Mouse (Mus musculus): Measurements from ENCODE around the gene Amz2. TPM values are rescaled to one million over a fixed set of nuclear protein-coding genes. Genes with fewer than 3 reads are reported as not detected.
A peak's percentile ranks its signal among the peaks of the same experiment; 100 is the strongest.

Amz2 gene
- polyA plus RNA-seq, 1 experiment from 2014 or later: 32.5 TPM

DNA sequence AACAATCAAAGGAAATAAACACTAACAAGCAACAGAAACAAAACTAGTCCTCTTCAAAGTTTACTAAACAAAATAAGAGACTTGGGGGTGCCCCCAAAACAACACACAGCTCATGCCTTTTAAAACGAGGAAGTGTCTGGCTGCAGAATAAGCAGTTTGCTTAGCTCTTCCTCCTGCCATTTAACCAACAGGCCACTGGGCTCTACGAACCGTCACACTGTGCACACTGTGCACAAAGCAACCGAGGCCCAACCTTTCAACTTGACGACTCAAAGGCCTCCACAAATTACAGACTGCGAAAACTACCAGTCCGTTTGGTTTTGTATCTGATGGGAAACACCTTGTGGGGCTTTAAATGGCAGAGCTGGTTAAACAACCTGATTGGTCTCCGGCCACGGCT lies 44.4 kb downstream of the Amz2 start:
- no peaks in the 10 kb centered on the region for H3K36me3 ChIP-seq
- H3K4me2 ChIP-seq: no peak overlapping the region
- H3K27ac ChIP-seq (ENCODE audit: poor library complexity, severe bottlenecking): no peak overlapping the region
- H3K27me3 ChIP-seq (replicated peaks): no peaks in the 10 kb centered on the region
- H3K9me3 ChIP-seq (replicated peaks): no peaks in the 10 kb centered on the region
- H3K4me1 ChIP-seq (replicated peaks): peaks cover 13% of the 10 kb centered on the region
- no peak overlapping the region for H3K9ac ChIP-seq
- H3K4me3 ChIP-seq: no peak overlapping the region
- no peak for ATAC-seq (ENCODE audit: insufficient number of reproducible peaks, low FRiP score)
- 68% methylated on average over 9 of the region's 9 CpGs for WGBS

DNA sequence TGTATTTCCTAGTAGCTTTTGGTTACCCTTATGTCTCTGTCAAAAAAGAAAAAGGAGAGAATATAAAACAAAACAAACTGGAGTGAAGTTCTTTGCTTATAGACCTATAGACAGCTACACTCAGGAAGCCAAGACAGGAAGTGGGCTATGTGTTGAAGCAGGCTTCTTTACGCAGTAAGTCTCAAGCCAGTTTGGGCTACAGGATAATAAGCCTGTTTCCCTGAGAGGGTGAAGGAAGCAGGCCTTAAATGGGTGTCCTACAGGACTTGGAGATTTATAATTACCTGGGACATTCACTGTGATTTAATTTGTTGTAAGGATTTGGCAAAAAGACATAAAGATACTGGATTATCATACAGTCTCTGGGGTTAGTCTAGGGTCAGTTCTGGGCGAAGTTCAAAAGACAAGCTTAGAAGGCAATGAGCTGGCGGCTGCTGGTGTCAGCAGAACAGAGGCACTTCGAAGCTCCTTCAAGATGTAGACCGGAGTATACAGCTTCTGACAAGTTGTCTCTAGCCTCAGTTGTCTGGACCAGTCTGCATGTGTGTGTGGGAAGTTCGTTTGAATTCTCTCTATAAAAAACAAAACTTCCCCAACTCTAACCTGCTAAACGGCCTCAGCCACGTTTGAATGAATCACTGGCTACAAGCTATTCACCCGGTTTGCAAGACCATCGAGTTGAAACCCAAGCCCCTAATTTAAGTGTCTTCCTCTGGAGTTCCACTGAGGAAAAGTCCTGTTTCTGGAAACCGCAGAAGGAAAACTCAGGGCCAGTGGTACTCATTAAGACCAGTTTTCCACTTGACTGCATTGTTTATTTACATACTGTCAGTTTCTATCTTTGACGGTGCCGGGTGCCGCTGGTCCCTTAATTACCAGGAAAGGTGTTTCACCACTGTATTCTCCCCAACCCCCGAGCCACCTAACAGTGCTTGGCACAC lies 45.4 kb downstream of the Amz2 start:
- Histone ChIP-seq H3K27me3 (replicated peaks) (no peaks in the 10 kb centered on the region), H3K4me2 (peak overlapping the region; percentile 79), H3K9ac (peak overlapping the region; percentile 80; the same call in 1 of the 2 replicates), H3K4me3 (peak overlapping the region; percentile 91), H3K36me3 (no peaks in the 10 kb centered on the region), H3K27ac (ENCODE audit: poor library complexity, severe bottlenecking) (no peak overlapping the region), H3K9me3 (replicated peaks) (no peaks in the 10 kb centered on the region), H3K4me1 (replicated peaks) (peaks cover 15% of the 10 kb centered on the region)
- WGBS: 25% methylated on average over 15 of the region's 15 CpGs
- ATAC-seq (ENCODE audit: insufficient number of reproducible peaks, low FRiP score): no peak

DNA sequence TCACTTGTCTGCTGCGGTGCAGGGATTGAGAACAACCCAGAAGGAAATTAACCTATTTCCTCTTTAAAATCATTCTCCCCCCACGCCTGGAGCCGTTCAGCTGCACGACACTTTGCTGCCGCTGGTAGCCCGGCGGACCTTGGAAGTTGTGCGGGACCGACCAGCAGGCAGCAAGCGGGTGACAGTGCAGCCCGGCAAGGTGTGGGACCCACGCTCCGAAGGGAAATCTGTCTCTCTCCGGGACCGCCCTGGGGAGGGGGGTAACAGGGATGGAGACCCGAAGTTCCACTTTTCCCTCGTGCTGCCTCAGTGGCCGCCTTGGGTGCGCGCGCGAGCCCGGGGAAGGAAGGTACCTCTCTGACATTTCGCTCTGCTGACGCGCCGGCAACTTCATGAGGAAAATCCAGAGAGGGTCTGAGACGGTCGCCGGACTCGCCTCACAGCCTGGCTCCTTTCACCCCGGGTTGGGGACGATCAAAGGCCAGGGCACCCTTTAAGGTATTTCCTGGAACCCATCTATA lies 46.5 kb downstream of the Amz2 start:
- Histone ChIP-seq H3K4me2 (peak overlapping the region; percentile 79), H3K27me3 (replicated peaks) (no peaks in the 10 kb centered on the region), H3K9me3 (replicated peaks) (no peaks in the 10 kb centered on the region), H3K36me3 (no peaks in the 10 kb centered on the region), H3K27ac (ENCODE audit: poor library complexity, severe bottlenecking) (peak overlapping the region; percentile 35), H3K4me3 (peak overlapping the region; percentile 91), H3K4me1 (replicated peaks) (peaks cover 23% of the 10 kb centered on the region), H3K9ac (peak overlapping the region; percentile 80)
- WGBS: under 1% methylated on average over 33 of the region's 33 CpGs
- ATAC-seq (ENCODE audit: insufficient number of reproducible peaks, low FRiP score): peak; percentile 27

DNA sequence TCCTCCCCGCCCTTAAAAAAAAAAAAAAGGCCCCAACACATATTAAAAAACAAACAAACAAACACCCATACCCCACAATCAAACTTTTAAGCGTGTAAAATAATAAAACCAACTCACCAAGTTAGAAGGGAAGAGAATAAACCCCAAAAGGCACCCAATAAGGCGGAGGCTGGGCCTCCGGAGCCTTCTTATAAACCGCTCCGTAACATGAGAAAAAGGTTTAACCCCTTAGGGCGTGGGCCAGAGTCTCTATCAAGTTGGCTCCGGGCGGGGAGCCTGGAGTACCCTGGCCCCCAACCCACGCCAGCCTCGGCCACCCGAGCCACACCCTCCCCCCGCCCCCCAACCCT lies 47.0 kb downstream of the Amz2 start:
- peak overlapping the region; percentile 94 for H3K27ac ChIP-seq (ENCODE audit: poor library complexity, severe bottlenecking)
- H3K4me3 ChIP-seq: peak overlapping the region; percentile 91
- H3K36me3 ChIP-seq: no peaks in the 10 kb centered on the region
- 1% methylated on average over 13 of the region's 13 CpGs for WGBS
- no peaks in the 10 kb centered on the region for H3K9me3 ChIP-seq (replicated peaks)
- peaks cover 29% of the 10 kb centered on the region for H3K4me1 ChIP-seq (replicated peaks)
- no peak; the same call in 1 of the 2 replicates for ATAC-seq (ENCODE audit: insufficient number of reproducible peaks, low FRiP score)
- peak overlapping the region; percentile 96 for H3K9ac ChIP-seq
- no peaks in the 10 kb centered on the region for H3K27me3 ChIP-seq (replicated peaks)
- H3K4me2 ChIP-seq: peak overlapping the region; percentile 79

DNA sequence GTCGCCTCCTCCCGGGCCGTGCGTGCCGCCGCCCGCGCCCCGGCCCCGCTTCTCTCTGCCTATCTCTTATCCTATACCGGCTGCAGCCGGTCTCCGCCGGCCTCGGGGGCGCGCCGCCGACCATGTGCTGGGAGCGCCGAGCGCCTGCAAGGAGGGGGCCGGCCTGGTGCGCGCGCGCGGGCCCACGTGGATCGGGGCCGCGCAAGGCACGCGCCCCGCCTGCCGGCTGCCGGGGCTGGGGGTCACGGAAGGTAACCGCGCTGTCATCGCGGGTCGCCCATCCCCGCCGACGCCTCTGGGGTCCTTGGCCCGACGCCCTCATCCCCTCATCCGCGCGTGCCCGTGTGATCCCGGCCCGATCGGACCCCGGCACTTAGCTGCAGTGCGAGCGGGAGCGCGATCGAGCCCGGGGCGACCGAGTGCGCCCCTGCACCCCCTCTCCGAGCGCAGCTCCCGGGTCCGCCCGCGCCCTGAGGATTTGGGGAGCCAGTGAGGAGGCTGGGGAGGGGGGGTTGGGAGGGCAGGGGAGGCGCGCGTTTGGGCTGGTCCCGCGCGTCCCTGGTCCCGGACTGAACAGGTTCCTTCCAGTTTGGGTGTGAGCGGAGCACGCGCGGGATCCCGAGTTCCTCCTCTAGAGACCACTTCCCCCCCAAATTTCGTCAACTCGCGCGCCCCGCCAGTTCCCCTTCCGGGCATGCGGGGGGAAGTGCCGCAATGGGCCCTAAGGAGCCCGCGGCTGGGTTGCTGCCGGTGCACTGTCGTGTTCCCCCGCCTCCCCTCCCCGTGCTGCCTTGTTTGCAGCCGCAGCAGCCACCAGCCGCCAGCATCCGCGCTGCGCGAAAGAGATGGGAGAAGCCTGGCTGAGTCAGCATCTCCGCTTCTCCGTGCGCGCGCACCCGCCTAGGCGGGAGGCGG lies 47.7 kb downstream of the Amz2 start, which contains the start of the genes Arsg and Slc16a6:
Gene Arsg (plus strand): TSS at position 204 of the 915 bp plus-strand sequence.
Gene Slc16a6 (minus strand): TSS at position 428 of the 915 bp plus-strand sequence.
- peaks cover 31% of the 10 kb centered on the region for H3K4me1 ChIP-seq (replicated peaks)
- H3K36me3 ChIP-seq: no peaks in the 10 kb centered on the region
- WGBS: under 1% methylated on average over 111 of the region's 111 CpGs
- H3K9ac ChIP-seq: peak within 1 kb of the TSS; percentile 96
- peak within 1 kb of the TSS; percentile 79 for H3K4me2 ChIP-seq
- no peaks in the 10 kb centered on the region for H3K9me3 ChIP-seq (replicated peaks)
- ATAC-seq (ENCODE audit: insufficient number of reproducible peaks, low FRiP score): peak; percentile 90
- peak within 1 kb of the TSS; percentile 91 for H3K4me3 ChIP-seq
- peak within 1 kb of the TSS; percentile 94 for H3K27ac ChIP-seq (ENCODE audit: poor library complexity, severe bottlenecking)
- no peaks in the 10 kb centered on the region for H3K27me3 ChIP-seq (replicated peaks)

DNA sequence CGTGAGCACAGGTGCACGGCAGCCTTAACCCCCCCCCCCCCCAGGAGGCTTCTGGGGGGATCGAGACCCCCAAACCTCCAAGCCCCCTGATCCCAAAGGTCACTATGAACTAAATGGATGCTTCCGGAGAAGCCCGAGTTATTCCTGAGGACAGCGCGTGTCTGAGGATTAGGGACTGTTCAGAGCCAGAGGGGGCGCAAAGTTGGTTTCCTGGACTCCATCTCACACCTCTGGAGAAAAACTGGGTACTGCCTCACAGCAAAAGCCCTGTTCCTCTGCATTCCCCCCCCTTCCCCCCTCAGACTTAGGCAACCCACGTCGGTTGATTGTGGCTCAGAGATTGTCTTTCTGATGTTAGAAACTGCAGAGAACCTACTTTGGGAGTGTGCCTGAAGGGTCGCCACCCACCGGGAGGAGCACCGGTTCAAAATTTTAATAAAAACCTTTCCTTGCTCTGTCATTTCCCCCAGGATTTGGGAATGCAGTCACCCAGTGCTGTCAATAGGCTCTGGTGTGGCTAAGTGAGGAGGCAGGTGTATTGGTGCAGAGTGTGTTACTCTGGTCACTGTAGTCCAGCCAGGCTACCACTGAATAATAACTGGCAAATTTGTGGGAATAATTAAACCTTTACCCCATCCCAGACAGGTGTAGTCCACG lies 48.5 kb downstream of the Amz2 start:
- H3K4me1 ChIP-seq (replicated peaks): peaks cover 31% of the 10 kb centered on the region
- H3K27ac ChIP-seq (ENCODE audit: poor library complexity, severe bottlenecking): peak overlapping the region; percentile 94
- peak; percentile 9 for ATAC-seq (ENCODE audit: insufficient number of reproducible peaks, low FRiP score)
- WGBS: 11% methylated on average over 14 of the region's 14 CpGs
- H3K36me3 ChIP-seq: no peaks in the 10 kb centered on the region
- no peaks in the 10 kb centered on the region for H3K27me3 ChIP-seq (replicated peaks)
- no peaks in the 10 kb centered on the region for H3K9me3 ChIP-seq (replicated peaks)
- peak overlapping the region; percentile 96 for H3K9ac ChIP-seq
- H3K4me3 ChIP-seq: peak overlapping the region; percentile 91
- peak overlapping the region; percentile 79 for H3K4me2 ChIP-seq

DNA sequence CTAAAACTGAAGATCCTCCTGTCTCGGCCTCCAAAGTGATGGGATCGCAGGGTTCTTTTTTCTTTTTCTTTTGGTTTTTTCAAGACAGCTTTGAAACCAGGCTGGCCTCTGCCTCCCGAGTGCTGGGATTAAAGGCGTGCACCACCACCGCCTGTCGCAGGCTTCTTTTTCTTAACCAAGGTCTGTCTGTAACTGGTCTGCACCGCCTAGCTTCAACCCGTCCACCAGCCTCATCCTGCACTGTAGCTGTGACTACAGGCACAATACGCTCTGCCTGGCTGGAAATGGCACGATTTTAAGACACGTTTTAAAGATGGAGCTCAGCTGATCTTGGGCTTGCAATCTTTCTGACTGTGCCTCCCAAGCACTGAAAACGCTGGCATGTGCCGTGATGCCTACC lies 49.1 kb downstream of the Amz2 start:
- Histone ChIP-seq H3K4me2 (no peak overlapping the region), H3K9ac (no peak overlapping the region), H3K27me3 (replicated peaks) (no peaks in the 10 kb centered on the region), H3K27ac (ENCODE audit: poor library complexity, severe bottlenecking) (no peak overlapping the region), H3K9me3 (replicated peaks) (no peaks in the 10 kb centered on the region), H3K4me1 (replicated peaks) (peaks cover 31% of the 10 kb centered on the region), H3K36me3 (no peaks in the 10 kb centered on the region), H3K4me3 (no peak overlapping the region)
- WGBS: 83% methylated on average over 13 of the region's 13 CpGs
- ATAC-seq (ENCODE audit: insufficient number of reproducible peaks, low FRiP score): no peak

DNA sequence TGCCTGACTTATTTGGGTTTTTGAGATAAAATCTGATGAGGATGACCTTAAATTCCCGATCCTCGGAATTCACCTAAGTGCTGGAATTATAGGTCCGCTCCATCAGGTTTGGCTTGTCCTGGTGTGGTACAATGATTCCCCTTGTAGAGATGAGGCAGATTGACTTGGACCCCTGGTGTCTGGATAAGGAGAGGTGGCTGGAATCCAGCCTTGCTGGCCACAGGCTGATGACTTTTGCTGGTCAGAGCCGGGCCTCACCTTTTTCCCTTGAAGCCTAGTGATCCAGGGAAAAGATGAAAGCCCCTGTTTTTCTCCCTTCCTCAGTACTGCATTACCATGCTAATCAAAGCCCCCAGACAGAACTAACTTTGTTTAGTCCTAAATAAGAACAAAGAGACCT lies 50.0 kb downstream of the Amz2 start:
- no peak overlapping the region for H3K9ac ChIP-seq
- no peaks in the 10 kb centered on the region for H3K27me3 ChIP-seq (replicated peaks)
- 81% methylated on average over 4 of the region's 4 CpGs for WGBS
- H3K9me3 ChIP-seq (replicated peaks): no peaks in the 10 kb centered on the region
- no peaks in the 10 kb centered on the region for H3K36me3 ChIP-seq
- no peak for ATAC-seq (ENCODE audit: insufficient number of reproducible peaks, low FRiP score)
- H3K4me3 ChIP-seq: no peak overlapping the region
- H3K4me2 ChIP-seq: no peak overlapping the region
- peaks cover 31% of the 10 kb centered on the region for H3K4me1 ChIP-seq (replicated peaks)
- no peak overlapping the region for H3K27ac ChIP-seq (ENCODE audit: poor library complexity, severe bottlenecking)

DNA sequence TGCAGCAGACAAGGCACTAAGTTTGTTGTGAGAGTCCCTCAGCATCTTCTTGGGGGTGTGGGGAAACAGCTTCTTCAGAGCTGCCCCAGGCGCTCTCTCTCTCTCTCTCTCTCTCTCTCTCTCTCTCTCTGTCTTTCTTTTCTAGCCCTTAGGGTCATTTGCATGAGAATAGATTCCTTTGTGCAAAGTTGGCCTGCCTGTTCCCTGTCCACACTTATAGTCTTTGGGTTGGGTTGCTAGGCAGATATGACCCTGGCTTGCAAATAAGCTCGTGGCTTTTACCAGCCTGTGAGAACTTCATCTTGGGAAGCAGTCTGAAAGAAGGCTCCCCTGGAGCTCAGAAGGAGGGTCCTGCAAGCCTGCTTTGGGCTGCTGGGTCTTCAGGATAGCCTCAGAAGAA lies 50.5 kb downstream of the Amz2 start:
- H3K27ac ChIP-seq (ENCODE audit: poor library complexity, severe bottlenecking): no peak overlapping the region
- H3K27me3 ChIP-seq (replicated peaks): no peaks in the 10 kb centered on the region
- H3K36me3 ChIP-seq: no peaks in the 10 kb centered on the region
- no peak overlapping the region for H3K4me3 ChIP-seq
- ATAC-seq (ENCODE audit: insufficient number of reproducible peaks, low FRiP score): no peak
- H3K4me2 ChIP-seq: no peak overlapping the region
- H3K4me1 ChIP-seq (replicated peaks): peaks cover 27% of the 10 kb centered on the region
- no peaks in the 10 kb centered on the region for H3K9me3 ChIP-seq (replicated peaks)
- 65% methylated on average over 2 of the region's 2 CpGs for WGBS
- H3K9ac ChIP-seq: no peak overlapping the region

DNA sequence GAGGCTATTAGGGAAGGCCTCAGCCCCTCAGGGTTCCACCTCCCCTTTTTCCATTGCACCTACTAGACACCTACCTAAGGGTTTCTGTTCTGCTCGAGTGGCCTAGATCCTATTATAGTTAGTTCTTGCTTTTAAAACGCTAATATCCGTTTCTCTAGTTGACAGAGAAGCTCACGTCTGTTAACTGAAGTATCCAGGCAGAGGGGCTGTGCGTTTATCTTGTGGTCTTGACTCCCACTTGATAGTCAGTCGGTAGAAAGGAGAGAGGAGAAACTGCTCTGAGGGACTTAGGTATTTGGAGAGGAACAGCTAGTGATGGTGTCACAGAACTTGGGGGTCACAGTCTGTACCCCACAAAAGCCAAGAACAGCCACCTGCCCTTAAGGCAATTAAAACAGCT lies 50.9 kb downstream of the Amz2 start:
- no peak overlapping the region for H3K27ac ChIP-seq (ENCODE audit: poor library complexity, severe bottlenecking)
- H3K9me3 ChIP-seq (replicated peaks): no peaks in the 10 kb centered on the region
- WGBS: 41% methylated on average over 6 of the region's 6 CpGs
- H3K4me2 ChIP-seq: no peak overlapping the region
- H3K36me3 ChIP-seq: no peaks in the 10 kb centered on the region
- H3K4me1 ChIP-seq (replicated peaks): peaks cover 23% of the 10 kb centered on the region
- no peaks in the 10 kb centered on the region for H3K27me3 ChIP-seq (replicated peaks)
- no peak overlapping the region for H3K9ac ChIP-seq
- ATAC-seq (ENCODE audit: insufficient number of reproducible peaks, low FRiP score): no peak
- no peak overlapping the region for H3K4me3 ChIP-seq
